Mouse (Mus musculus) right cerebral cortex, postnatal 25 days (tissue): ENCODE results near the gene Olfr91.
"Not testable (repeated sequence)": the region's sequence is repeated elsewhere in the genome, so short reads cannot be mapped to it uniquely, and the experiment has no call there.

Experiments used
- DNase-seq: peaks from one replicate; pipeline ENCODE4 v3.0.0; 2022

Olfr91 gene

GRCm38 (mm10) chr17:37098178-37098577 is at the start of gene Olfr91:
TSS of gene Olfr91 (minus strand) at chr17:37098278.
- no peak for DNase-seq

GRCm38 (mm10) chr17:37131366-37131765 is 33.3 kb upstream of the Olfr91 start:
- DNase-seq = not testable (repeated sequence)

GRCm38 (mm10) chr17:37119988-37120387 is 21.9 kb upstream of the Olfr91 start, which contains the start of gene Olfr92:
TSS of gene Olfr92 (minus strand) at chr17:37120088.
- no peak for DNase-seq

- no peak for DNase-seq
Measured at GRCm38 (mm10) chr17:37093289-37093688, 4.8 kb downstream of the Olfr91 start.

- DNase-seq = no peak
Measured at GRCm38 (mm10) chr17:37092198-37092597, 5.9 kb downstream of the Olfr91 start.

- no peak for DNase-seq
Measured at GRCm38 (mm10) chr17:37088399-37088798, 9.7 kb downstream of the Olfr91 start, which contains the start of gene Olfr90. TSS of gene Olfr90 (minus strand) at chr17:37088499.

- no peak for DNase-seq
Measured at GRCm38 (mm10) chr17:37085545-37085944, 12.5 kb downstream of the Olfr91 start.

- DNase-seq = no peak
Measured at GRCm38 (mm10) chr17:37084632-37085031, 13.4 kb downstream of the Olfr91 start.

- DNase-seq = peak; percentile 19
Measured at GRCm38 (mm10) chr17:37083327-37083726, 14.8 kb downstream of the Olfr91 start.

- DNase-seq = peak; percentile 8
Measured at GRCm38 (mm10) chr17:37081659-37082058, 16.4 kb downstream of the Olfr91 start.

- DNase-seq = peak; percentile 5
Measured at GRCm38 (mm10) chr17:37080119-37080518, 18.0 kb downstream of the Olfr91 start.

GRCm38 (mm10) chr17:37078990-37079389 is 19.1 kb downstream of the Olfr91 start:
- no peak for DNase-seq

- no peak for DNase-seq
Measured at GRCm38 (mm10) chr17:37078193-37078592, 19.9 kb downstream of the Olfr91 start.

GRCm38 (mm10) chr17:37075766-37076165 is 22.3 kb downstream of the Olfr91 start:
- no peak for DNase-seq

- DNase-seq = no peak
Measured at GRCm38 (mm10) chr17:37075181-37075580, 22.9 kb downstream of the Olfr91 start.

- DNase-seq = peak; percentile 20
Measured at GRCm38 (mm10) chr17:37072730-37073276, 25.3 kb downstream of the Olfr91 start.

- no peak for DNase-seq
Measured at GRCm38 (mm10) chr17:37072080-37072729, 25.9 kb downstream of the Olfr91 start.

GRCm38 (mm10) chr17:37070121-37070520 is 28.0 kb downstream of the Olfr91 start:
- DNase-seq = peak; percentile 5

- peak; percentile 4 for DNase-seq
Measured at GRCm38 (mm10) chr17:37067861-37068260, 30.2 kb downstream of the Olfr91 start.

- no peak for DNase-seq
Measured at GRCm38 (mm10) chr17:37065993-37066392, 32.1 kb downstream of the Olfr91 start.

GRCm38 (mm10) chr17:37063686-37064495 is 34.2 kb downstream of the Olfr91 start:
- DNase-seq = no peak

GRCm38 (mm10) chr17:37063063-37063462 is 35.0 kb downstream of the Olfr91 start:
- DNase-seq = no peak

- DNase-seq = no peak
Measured at GRCm38 (mm10) chr17:37062101-37062641, 35.9 kb downstream of the Olfr91 start.
